Mouse (Mus musculus): Measurements from ENCODE around the gene Lrtm2. TPM values are rescaled to one million over a fixed set of nuclear protein-coding genes. Genes with fewer than 3 reads are reported as not detected.

Lrtm2 gene
- polyA plus RNA-seq, 1 experiment from 2014 or later: 1.1 TPM

DNA sequence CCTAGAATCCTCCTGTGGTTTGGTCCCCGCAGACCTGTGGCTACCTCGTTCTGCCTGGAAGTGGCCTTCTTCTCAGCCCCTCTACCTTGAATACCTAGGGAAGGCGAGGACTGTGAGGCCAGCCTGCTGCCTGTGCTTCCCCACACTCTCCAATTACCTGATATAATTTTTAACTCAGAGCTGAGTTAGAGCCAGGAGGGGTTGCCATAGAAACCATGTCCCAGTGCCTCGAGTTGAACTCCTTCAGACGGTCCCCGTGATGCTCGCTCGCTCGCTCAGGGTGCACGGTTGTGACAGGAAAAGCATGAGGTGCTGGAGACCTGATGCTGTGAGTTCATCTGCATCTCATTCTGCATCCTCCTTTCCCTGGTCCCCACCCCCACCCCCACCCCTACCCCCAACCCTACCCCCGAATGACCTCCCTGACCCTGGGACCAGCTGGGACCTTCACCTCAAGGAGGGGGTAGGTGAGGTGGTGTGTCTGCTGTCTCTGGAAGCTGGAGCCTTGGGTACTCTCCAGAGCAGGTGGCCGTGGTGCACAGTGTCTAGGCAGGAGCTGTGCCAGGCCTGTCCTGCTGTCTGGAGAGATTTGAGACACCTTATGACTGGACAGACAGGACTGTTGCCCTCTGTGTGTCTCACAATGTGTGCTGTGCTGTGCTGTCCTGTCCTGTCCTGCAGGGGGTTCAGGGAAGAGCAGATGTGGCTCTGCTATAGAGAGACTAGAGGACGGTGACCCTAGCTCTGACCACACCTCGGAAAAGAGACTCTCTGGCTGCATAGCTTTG is 16.8 kb downstream of the Lrtm2 start:
- H3K4me1 ChIP-seq: peaks cover 19% of the 10 kb centered on the region; the same call in 1 of the 2 replicates
- no peak overlapping the region for H3K27ac ChIP-seq
- peaks cover 4% of the 10 kb centered on the region; the same call in 1 of the 2 replicates for H3K27me3 ChIP-seq (replicated peaks)
- H3K4me2 ChIP-seq (replicated peaks): no peak overlapping the region
- no peaks in the 10 kb centered on the region for H3K9me3 ChIP-seq
- no peaks in the 10 kb centered on the region for H3K36me3 ChIP-seq
- no peak overlapping the region for H3K9ac ChIP-seq
- WGBS: 61% methylated on average over 14 of the region's 14 CpGs
- ATAC-seq (ENCODE audit: low FRiP score, low read depth): 0 out of 2 replicates have a peak, but pooled peaks have one; percentile 54
- H3K4me3 ChIP-seq: no peak overlapping the region

DNA sequence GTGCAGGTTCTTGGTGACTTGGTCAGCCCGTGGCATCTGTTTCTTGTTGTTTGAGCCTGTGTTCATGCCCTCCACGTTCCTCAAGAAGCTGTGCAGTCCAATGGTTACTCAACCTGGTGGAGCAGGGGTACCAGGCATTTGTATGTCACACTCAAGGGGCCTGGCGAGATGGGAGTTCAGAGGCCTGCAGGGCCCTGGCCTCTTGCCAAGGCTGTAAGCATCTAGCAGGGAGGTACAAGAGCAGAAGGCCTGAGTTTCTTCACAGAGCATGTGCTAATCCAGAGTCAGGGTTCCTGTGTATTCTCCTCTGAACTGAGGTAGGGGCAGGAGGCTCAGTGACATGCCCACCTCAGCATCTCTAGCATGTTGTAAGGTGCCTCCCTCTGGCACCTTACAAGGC is 17.5 kb downstream of the Lrtm2 start:
- Histone ChIP-seq H3K4me2 (replicated peaks) (no peak overlapping the region), H3K9me3 (no peaks in the 10 kb centered on the region), H3K4me1 (peaks cover 15% of the 10 kb centered on the region; the same call in 1 of the 2 replicates), H3K9ac (no peak overlapping the region), H3K36me3 (no peaks in the 10 kb centered on the region), H3K27ac (no peak overlapping the region), H3K27me3 (replicated peaks) (peaks cover 4% of the 10 kb centered on the region; the same call in 1 of the 2 replicates), H3K4me3 (no peak overlapping the region)
- no peak for ATAC-seq (ENCODE audit: low FRiP score, low read depth)
- WGBS: 79% methylated on average over 3 of the region's 3 CpGs

DNA sequence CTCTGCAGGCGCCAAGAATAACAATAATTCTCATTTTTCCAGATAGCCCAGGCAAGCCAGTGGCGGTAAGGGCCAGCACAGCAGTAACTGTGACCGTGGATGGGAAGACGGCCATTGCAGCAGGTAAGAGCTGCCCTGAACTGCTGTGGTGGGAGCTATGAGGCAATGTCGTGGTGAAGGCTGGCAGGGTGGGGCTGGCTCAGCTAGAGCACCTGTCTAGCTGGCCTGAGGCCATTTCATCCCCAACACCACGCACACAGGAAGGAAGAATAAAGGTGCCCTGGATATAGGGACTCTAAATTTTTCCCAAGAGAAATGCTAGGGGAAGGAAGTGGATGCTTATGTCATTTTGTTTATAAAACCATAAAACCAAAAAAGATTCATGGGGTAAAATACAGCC is 18.2 kb downstream of the Lrtm2 start:
- no peak overlapping the region for H3K9ac ChIP-seq
- no peak overlapping the region for H3K4me3 ChIP-seq
- H3K4me2 ChIP-seq (replicated peaks): no peak overlapping the region
- no peaks in the 10 kb centered on the region for H3K36me3 ChIP-seq
- H3K27me3 ChIP-seq (replicated peaks): peaks cover 4% of the 10 kb centered on the region; the same call in 1 of the 2 replicates
- ATAC-seq (ENCODE audit: low FRiP score, low read depth): no peak
- no peak overlapping the region for H3K27ac ChIP-seq
- WGBS: 90% methylated on average over 6 of the region's 6 CpGs
- H3K4me1 ChIP-seq: peaks cover 15% of the 10 kb centered on the region; the same call in 1 of the 2 replicates
- no peaks in the 10 kb centered on the region for H3K9me3 ChIP-seq

DNA sequence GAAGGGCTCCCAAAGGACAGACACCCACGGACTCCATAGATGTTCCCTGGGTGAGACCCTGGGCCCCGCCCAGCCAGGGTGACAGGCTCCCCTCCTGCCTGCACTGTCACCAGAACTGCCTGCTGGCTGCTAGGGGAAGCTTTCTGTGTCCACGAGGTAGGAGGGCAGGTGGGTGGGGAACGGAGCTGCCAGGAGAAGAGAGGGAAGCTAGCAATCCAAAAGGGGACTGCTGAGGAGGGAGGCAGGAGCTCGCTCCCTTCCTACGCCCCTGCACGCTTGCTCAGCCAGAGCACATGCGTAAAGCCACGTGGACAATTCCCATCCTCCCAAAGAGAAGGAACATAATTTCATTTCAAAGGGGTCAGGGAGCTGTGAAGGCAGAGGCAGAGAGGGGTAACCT is 20.4 kb downstream of the Lrtm2 start:
- Histone ChIP-seq H3K9me3 (no peaks in the 10 kb centered on the region), H3K4me2 (replicated peaks) (no peak overlapping the region), H3K36me3 (no peaks in the 10 kb centered on the region), H3K4me1 (peaks cover 15% of the 10 kb centered on the region; the same call in 1 of the 2 replicates), H3K4me3 (no peak overlapping the region), H3K9ac (no peak overlapping the region), H3K27ac (no peak overlapping the region), H3K27me3 (replicated peaks) (no peaks in the 10 kb centered on the region)
- 60% methylated on average over 9 of the region's 9 CpGs for WGBS
- ATAC-seq (ENCODE audit: low FRiP score, low read depth): no peak

DNA sequence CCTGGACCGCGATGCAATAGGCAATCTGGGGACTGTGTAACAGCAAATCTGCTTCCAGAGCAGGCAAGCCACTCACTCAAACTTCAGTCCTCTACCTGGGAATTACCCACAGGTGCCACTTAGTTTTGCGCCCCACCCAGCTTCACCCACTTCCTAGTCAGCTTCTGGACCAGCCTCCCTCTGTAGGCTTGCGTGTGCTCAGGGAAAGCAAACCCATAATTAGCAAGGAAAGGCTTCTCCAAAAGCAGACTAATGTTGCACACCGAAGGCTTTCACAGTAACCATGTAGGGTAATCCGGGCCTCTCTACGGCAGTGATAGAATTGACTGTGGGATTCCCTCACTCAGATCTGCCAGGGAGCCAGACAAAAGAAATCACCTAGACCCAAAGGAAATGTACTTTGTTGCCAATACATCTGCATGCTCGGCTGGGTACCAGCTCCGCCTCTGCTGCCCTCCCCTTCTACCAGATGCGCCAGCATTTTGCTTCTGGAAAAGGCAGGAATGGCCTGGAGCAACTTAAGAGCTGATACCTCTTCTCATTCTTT is 22.6 kb downstream of the Lrtm2 start:
- Histone ChIP-seq H3K4me2 (replicated peaks) (no peak overlapping the region), H3K27me3 (replicated peaks) (no peaks in the 10 kb centered on the region), H3K4me3 (no peak overlapping the region), H3K36me3 (no peaks in the 10 kb centered on the region), H3K27ac (no peak overlapping the region), H3K9ac (no peak overlapping the region), H3K4me1 (no peaks in the 10 kb centered on the region), H3K9me3 (no peaks in the 10 kb centered on the region)
- no peak for ATAC-seq (ENCODE audit: low FRiP score, low read depth)
- WGBS: 56% methylated on average over 10 of the region's 10 CpGs

DNA sequence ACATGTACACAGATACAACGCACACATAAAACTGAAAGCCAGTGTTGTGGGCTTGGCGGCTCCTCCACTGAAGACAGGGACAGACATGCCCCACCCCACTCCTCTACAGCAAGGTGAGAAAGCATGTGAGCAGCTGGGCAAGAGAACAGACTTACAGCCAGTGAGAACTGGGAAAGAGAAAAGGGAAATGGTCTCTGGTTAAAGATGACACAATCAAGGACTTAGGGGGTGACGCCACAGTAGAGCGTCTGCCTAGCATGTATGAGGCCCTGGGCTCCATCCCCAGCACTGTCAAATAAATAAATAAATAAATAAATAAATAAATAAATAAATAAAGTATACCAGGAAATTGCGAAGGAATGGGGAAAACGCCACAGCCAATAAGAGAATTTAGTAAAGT is 27.2 kb downstream of the Lrtm2 start:
- H3K36me3 ChIP-seq: no peaks in the 10 kb centered on the region
- H3K4me2 ChIP-seq (replicated peaks): no peak overlapping the region
- no peaks in the 10 kb centered on the region for H3K9me3 ChIP-seq
- no peaks in the 10 kb centered on the region for H3K27me3 ChIP-seq (replicated peaks)
- no peak overlapping the region for H3K27ac ChIP-seq
- no peak overlapping the region for H3K9ac ChIP-seq
- WGBS: 90% methylated on average over 6 of the region's 6 CpGs
- H3K4me3 ChIP-seq: no peak overlapping the region
- no peak for ATAC-seq (ENCODE audit: low FRiP score, low read depth)
- no peaks in the 10 kb centered on the region for H3K4me1 ChIP-seq

DNA sequence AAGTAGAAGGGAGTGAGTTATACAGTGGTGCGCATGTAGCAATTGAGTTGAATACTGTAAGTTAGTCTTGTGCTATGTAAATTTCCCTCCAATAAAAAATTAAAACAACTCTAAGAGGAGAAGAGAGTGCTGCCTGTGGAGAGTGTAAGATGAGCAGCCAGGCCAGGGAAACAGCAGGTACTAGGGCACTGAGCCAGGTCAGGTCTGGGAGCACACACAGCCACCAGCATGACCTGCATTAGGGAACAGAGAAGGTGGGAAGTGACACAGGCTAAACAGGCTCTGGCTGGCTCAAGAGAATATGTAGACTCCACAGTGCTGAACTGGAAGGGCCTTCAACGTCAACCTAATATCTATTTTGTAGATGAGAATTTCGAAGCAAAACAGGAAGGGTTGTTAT is 29.3 kb downstream of the Lrtm2 start:
- no peak overlapping the region for H3K4me2 ChIP-seq (replicated peaks)
- H3K27me3 ChIP-seq (replicated peaks): no peaks in the 10 kb centered on the region
- H3K4me3 ChIP-seq: no peak overlapping the region
- no peak for ATAC-seq (ENCODE audit: low FRiP score, low read depth)
- no peak overlapping the region for H3K27ac ChIP-seq
- H3K9me3 ChIP-seq: no peaks in the 10 kb centered on the region
- no peaks in the 10 kb centered on the region for H3K4me1 ChIP-seq
- WGBS: 90% methylated on average over 3 of the region's 3 CpGs
- no peak overlapping the region for H3K9ac ChIP-seq
- H3K36me3 ChIP-seq: no peaks in the 10 kb centered on the region

DNA sequence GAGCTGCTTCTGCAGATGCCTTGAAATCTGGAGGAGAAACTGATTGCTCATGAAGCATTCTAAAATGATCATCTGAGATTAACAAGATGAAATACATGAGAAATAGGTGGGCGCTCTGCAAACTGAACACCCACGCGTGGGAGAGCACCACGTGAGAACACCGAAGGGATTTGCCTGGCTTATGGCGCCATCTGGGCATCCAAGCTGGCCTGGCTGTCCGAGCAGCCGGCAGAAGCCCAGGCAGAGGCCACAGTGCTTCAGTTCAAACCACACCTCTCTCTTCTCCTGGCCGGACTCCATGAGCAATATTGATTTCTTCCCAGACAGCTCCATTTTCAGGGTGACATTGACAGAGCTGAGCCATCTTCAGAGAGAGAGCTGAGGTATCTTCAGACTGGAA is 49.8 kb downstream of the Lrtm2 start:
- WGBS: 73% methylated on average over 9 of the region's 9 CpGs
- H3K4me2 ChIP-seq (replicated peaks): no peak overlapping the region
- peaks cover 15% of the 10 kb centered on the region; the same call in 1 of the 2 replicates for H3K4me1 ChIP-seq
- H3K27me3 ChIP-seq (replicated peaks): no peaks in the 10 kb centered on the region
- no peaks in the 10 kb centered on the region for H3K36me3 ChIP-seq
- no peak for ATAC-seq (ENCODE audit: low FRiP score, low read depth)
- H3K9me3 ChIP-seq: 0 out of 2 replicates have a peak, but pooled peaks cover 6% of the 10 kb centered on the region
- H3K4me3 ChIP-seq: no peak overlapping the region
- no peak overlapping the region for H3K27ac ChIP-seq
- no peak overlapping the region for H3K9ac ChIP-seq

DNA sequence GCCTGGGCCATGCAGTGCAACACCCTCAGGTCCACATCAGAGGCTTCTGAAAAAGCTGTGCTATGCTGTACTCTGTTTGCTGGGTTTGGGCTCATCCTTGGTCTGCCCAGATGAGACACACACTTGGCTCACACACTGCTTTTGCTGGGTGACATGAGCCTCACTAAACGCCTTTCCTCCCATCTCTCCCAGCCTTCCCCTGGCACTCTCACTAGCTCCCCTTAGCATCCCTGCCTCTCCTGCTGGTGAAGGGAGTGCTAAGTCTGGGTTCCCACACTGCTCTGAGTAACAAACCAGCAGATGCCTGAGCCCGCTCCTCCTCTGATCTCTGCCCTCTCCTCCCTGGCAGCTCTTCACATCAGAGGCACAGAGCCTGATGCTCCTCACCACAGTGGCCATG is 53.9 kb downstream of the Lrtm2 start:
- Histone ChIP-seq H3K27ac (no peak overlapping the region), H3K9ac (no peak overlapping the region), H3K27me3 (replicated peaks) (no peaks in the 10 kb centered on the region), H3K4me3 (no peak overlapping the region), H3K9me3 (no peaks in the 10 kb centered on the region), H3K36me3 (no peaks in the 10 kb centered on the region), H3K4me2 (replicated peaks) (no peak overlapping the region), H3K4me1 (peaks cover 15% of the 10 kb centered on the region; the same call in 1 of the 2 replicates)
- no peak for ATAC-seq (ENCODE audit: low FRiP score, low read depth)
- 88% methylated on average over 2 of the region's 2 CpGs for WGBS

Other genes with a start within 250 kb of the Lrtm2 start
- 12.4 and 12.9 TPM in 2 replicates for gene Dcp1b, start 155.5 kb downstream of the Lrtm2 start, polyA plus RNA-seq (2016; fragmentation: Nextera tagmentation; extraction: Ambion mirVana)
- 5.9 TPM in 2 replicates for gene Cacna1c, start 134.3 kb downstream of the Lrtm2 start, polyA plus RNA-seq (2016; fragmentation: Nextera tagmentation; extraction: Ambion mirVana)
- gene Cacna2d4, start 94.2 kb downstream of the Lrtm2 start, polyA plus RNA-seq (2016; fragmentation: Nextera tagmentation; extraction: Ambion mirVana): 0.04 and 0.41 TPM in 2 replicates
- gene Adipor2, start 86.9 kb upstream of the Lrtm2 start, polyA plus RNA-seq (2016; fragmentation: Nextera tagmentation; extraction: Ambion mirVana): 31.0 and 31.7 TPM in 2 replicates
- gene Fbxl14, start 148.9 kb upstream of the Lrtm2 start, polyA plus RNA-seq (2016; fragmentation: Nextera tagmentation; extraction: Ambion mirVana): 4.7 and 4.9 TPM in 2 replicates
- 6.2 and 8.3 TPM in 2 replicates for gene Wnt5b, start 213.6 kb upstream of the Lrtm2 start, polyA plus RNA-seq (2016; fragmentation: Nextera tagmentation; extraction: Ambion mirVana)

Measured in neural tube, embryonic 12.5 days (tissue).